Mouse (Mus musculus) spleen, adult 12 weeks (tissue): ENCODE data around the gene Slc31a1.

Experiments used
- DNase-seq: peaks from one replicate; pipeline ENCODE4 v3.0.0; 2022; ENCODE audit warnings: low spot score

Slc31a1 gene

GRCm38 (mm10) chr4:62407730-62408582 is 47.4 kb downstream of the Slc31a1 start:
- peak; percentile 55 for DNase-seq

GRCm38 (mm10) chr4:62408601-62409282 is 48.2 kb downstream of the Slc31a1 start, which contains the start of the genes Cdc26 and Prpf4:
TSS of gene Cdc26 (minus strand) at chr4:62408642.
TSS of gene Prpf4 (plus strand) at chr4:62408797.
- DNase-seq = peak; percentile 91

- DNase-seq = no peak
Observed at GRCm38 (mm10) chr4:62409615-62410014, 49.1 kb downstream of the Slc31a1 start.

- no peak for DNase-seq
Observed at GRCm38 (mm10) chr4:62410325-62410724, 49.8 kb downstream of the Slc31a1 start.

GRCm38 (mm10) chr4:62411606-62412005 is 51.1 kb downstream of the Slc31a1 start:
- DNase-seq = no peak

GRCm38 (mm10) chr4:62418448-62418847 is 57.9 kb downstream of the Slc31a1 start:
- no peak for DNase-seq

GRCm38 (mm10) chr4:62419091-62419490 is 58.6 kb downstream of the Slc31a1 start:
- DNase-seq = no peak

GRCm38 (mm10) chr4:62425891-62426290 is 65.4 kb downstream of the Slc31a1 start:
- no peak for DNase-seq

- no peak for DNase-seq
Observed at GRCm38 (mm10) chr4:62427978-62428758, 67.6 kb downstream of the Slc31a1 start.

GRCm38 (mm10) chr4:62429616-62430015 is 69.1 kb downstream of the Slc31a1 start:
- DNase-seq = no peak

- DNase-seq = no peak
Observed at GRCm38 (mm10) chr4:62430678-62431077, 70.2 kb downstream of the Slc31a1 start.

GRCm38 (mm10) chr4:62431522-62431921 is 71.0 kb downstream of the Slc31a1 start:
- peak; percentile 34 for DNase-seq

- no peak for DNase-seq
Observed at GRCm38 (mm10) chr4:62433939-62434870, 73.7 kb downstream of the Slc31a1 start.

- DNase-seq = no peak
Observed at GRCm38 (mm10) chr4:62435081-62435480, 74.6 kb downstream of the Slc31a1 start, which contains the start of gene Rnf183. TSS of gene Rnf183 (minus strand) at chr4:62435252.

GRCm38 (mm10) chr4:62437256-62437778 is 76.8 kb downstream of the Slc31a1 start:
- DNase-seq = no peak

GRCm38 (mm10) chr4:62437871-62438270 is 77.3 kb downstream of the Slc31a1 start:
- DNase-seq = no peak

GRCm38 (mm10) chr4:62439793-62440192 is 79.3 kb downstream of the Slc31a1 start:
- no peak for DNase-seq

- DNase-seq = no peak
Observed at GRCm38 (mm10) chr4:62440544-62440943, 80.0 kb downstream of the Slc31a1 start.

GRCm38 (mm10) chr4:62440986-62441385 is 80.5 kb downstream of the Slc31a1 start:
- no peak for DNase-seq
